Mouse (Mus musculus) bone marrow, adult 2 months (tissue): Measurements from ENCODE around the gene Slc32a1.

Experiments used
- CTCF ChIP-seq: fragments of 200-500 bp; IDR thresholded peaks from 2 replicates; pipeline ENCODE4 v1.5.1; 2011; ENCODE audit warnings: low read length, control low read depth; ENCODE audit not compliant: control insufficient read depth, insufficient read depth
- POLR2A ChIP-seq: fragments of 200-500 bp; IDR thresholded peaks from 2 replicates; pipeline ENCODE4 v1.6.1; 2011; ENCODE audit warnings: low read depth, mild to moderate bottlenecking, control low read depth, low read length, borderline replicate concordance; ENCODE audit not compliant: control insufficient read depth

GRCm38 (mm10) chr2:158624718-158625222 is 14.2 kb downstream of the Slc32a1 start, which contains the start of gene Actr5:
- TF ChIP-seq CTCF, result 0 out of 2 replicates have a peak, but pooled peaks have one; percentile 6
- peak; percentile 73; the same call in 1 of the 2 replicates for TF ChIP-seq POLR2A
